Mouse (Mus musculus) ES-E14 (cell line): ENCODE measurements around the gene Isy1.

ENCODE experiments used
- CHD2 ChIP-seq: IDR thresholded peaks from 2 replicates; pipeline ENCODE4 v1.6.1; 2014; ENCODE audit warnings: mild to moderate bottlenecking, low read depth, low read length, inconsistent platforms
- HCFC1 ChIP-seq: IDR thresholded peaks from 2 replicates; pipeline ENCODE4 v1.6.1; 2012; ENCODE audit warnings: low read length, inconsistent platforms, borderline replicate concordance; ENCODE audit not compliant: insufficient read depth
- MAFK ChIP-seq: IDR thresholded peaks from 2 replicates; pipeline ENCODE4 v1.6.1; 2014; ENCODE audit warnings: mild to moderate bottlenecking, low read depth, low read length, inconsistent platforms; ENCODE audit not compliant: insufficient read depth

GRCm38 (mm10) chr6:87820366-87820765, 18.2 kb downstream of the Isy1 start:
- TF ChIP-seq HCFC1 = no peak
- TF ChIP-seq MAFK = no peak
- TF ChIP-seq CHD2 = no peak
